Mouse (Mus musculus) hindbrain, embryonic 12.5 days (tissue): ENCODE data around the gene Spata20. TPM values are rescaled to one million over a fixed set of nuclear protein-coding genes. Genes with fewer than 3 reads are reported as not detected.

Experiments
- ATAC-seq: fragments of 200-750 bp; cut with Nextera tagmentation; 2 replicates; pipeline ENCODE4 v1.8.0; 2017; ENCODE audit warnings: moderate TSS enrichment; ENCODE audit not compliant: low FRiP score
- H3K27ac ChIP-seq: fragments of 300-500 bp; sonication (generic); 2 replicates; pipeline ENCODE4 v1.5.1; 2016; ENCODE audit warnings: mild to moderate bottlenecking
- H3K27me3 ChIP-seq: fragments of 300-500 bp; sonication (generic); 2 replicates; pipeline ENCODE4 v1.6.1; 2016; ENCODE audit warnings: mild to moderate bottlenecking
- H3K36me3 ChIP-seq: fragments of 300-500 bp; sonication (generic); 2 replicates; pipeline ENCODE4 v1.6.1; 2016; ENCODE audit warnings: mild to moderate bottlenecking
- H3K4me1 ChIP-seq: fragments of 300-500 bp; sonication (generic); 2 replicates; pipeline ENCODE4 v1.6.1; 2016
- H3K4me2 ChIP-seq: fragments of 300-500 bp; sonication (generic); replicated peaks from 2 replicates; pipeline ENCODE4 v1.6.1; 2016; ENCODE audit warnings: mild to moderate bottlenecking
- H3K4me3 ChIP-seq: fragments of 300-500 bp; sonication (generic); 2 replicates; pipeline ENCODE4 v1.5.1; 2016; ENCODE audit warnings: mild to moderate bottlenecking
- H3K9ac ChIP-seq: fragments of 300-500 bp; sonication (generic); 2 replicates; pipeline ENCODE4 v1.6.1; 2016; ENCODE audit warnings: mild to moderate bottlenecking, moderate library complexity
- H3K9me3 ChIP-seq: fragments of 300-500 bp; sonication (generic); replicated peaks from 2 replicates; pipeline ENCODE4 v1.6.1; 2016; ENCODE audit warnings: mild to moderate bottlenecking
- WGBS: fragments of 180-500 bp; shearing (Covaris S2); methylation state at CpG from one replicate; pipeline ENCODE4 v1.1.7; 2016; 5-methylcytosine and 5-hydroxymethylcytosine counted together
- polyA plus RNA-seq: library from polyadenylated mRNA; unstranded; fragments of >200 nt; fragmentation: Nextera tagmentation; extraction: Ambion mirVana; gene quantifications from 2 replicates; pipeline ENCODE4 v1.2.1, GENCODE M21; 2016

Spata20 gene
- polyA plus RNA-seq, 1 experiment from 2014 or later, result 0.08 TPM

DNA sequence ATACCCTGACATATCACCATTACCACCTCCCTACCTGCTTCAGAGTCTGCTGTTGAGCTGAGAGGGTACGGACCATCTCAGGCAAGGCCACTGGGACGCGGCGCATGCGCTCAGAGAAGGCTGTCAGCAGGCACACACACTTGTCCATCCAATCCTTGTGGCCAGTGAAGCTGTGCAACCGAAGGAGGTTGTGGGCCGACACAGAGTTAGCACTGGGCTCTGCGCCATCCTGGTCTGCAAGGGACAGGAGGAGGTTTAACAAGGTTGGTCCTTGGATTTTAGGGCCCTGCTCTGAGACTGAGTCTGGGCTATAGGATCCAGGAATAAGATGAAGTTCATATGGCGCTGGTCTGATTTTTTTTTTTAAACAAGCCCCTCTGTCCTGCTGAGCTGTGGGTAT lies 5.6 kb downstream of the Spata20 start:
- 84% methylated on average over 9 of the region's 9 CpGs for WGBS
- Histone ChIP-seq H3K4me2 (no peak overlapping the region), H3K27me3 (peaks cover 35% of the 10 kb centered on the region), H3K4me1 (peaks cover 8% of the 10 kb centered on the region), H3K4me3 (no peak overlapping the region), H3K9ac (no peak overlapping the region), H3K36me3 (no peaks in the 10 kb centered on the region), H3K27ac (no peak overlapping the region), H3K9me3 (no peaks in the 10 kb centered on the region)
- no peak for ATAC-seq

DNA sequence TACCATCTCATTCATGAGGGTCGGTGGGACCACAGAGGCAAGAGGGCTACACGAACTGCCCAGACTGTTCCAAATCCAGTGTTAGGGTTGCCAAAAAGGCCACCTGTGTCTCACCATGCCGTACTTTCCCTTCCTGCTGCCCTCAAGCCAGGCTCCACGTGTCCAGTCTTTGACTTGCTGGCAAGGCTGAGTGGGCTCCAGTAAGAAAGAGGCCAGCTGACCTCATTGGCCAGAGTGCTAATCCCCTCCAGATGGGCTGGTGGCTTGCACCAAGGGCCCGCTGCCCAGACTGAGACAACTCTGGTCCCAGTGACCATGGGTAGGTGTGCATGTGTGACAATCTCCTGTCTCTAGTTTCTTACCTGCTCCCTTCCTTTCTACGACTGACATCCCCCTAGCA lies 8.3 kb downstream of the Spata20 start:
- H3K9ac ChIP-seq, result no peak overlapping the region

DNA sequence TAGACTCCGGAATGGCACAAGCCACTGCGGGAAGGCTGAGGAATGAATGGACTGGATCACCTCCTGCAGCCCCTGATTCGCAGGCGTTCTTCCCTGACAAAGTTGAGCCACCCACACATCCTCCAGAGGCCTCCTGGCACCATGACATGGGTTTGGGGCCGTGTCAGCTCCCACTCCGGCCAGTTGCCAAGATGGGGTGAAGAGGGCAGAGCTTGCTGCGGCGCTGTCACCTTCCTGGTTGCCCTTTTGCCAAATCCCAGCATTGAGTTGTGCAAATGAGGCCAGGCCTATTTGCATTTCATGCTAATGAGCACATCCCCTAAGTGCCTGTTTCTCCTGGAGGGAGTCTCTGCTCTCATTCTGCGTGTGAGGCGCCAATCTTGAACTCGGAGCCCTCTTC lies 10.3 kb downstream of the Spata20 start:
- no peak for ATAC-seq
- no peak overlapping the region for H3K4me3 ChIP-seq
- no peak overlapping the region for H3K9ac ChIP-seq
- H3K9me3 ChIP-seq, result no peaks in the 10 kb centered on the region
- H3K36me3 ChIP-seq, result no peaks in the 10 kb centered on the region
- H3K27me3 ChIP-seq, result peaks cover 52% of the 10 kb centered on the region
- no peak overlapping the region for H3K27ac ChIP-seq
- 12% methylated on average over 11 of the region's 11 CpGs for WGBS
- H3K4me1 ChIP-seq, result peaks cover 47% of the 10 kb centered on the region
- H3K4me2 ChIP-seq, result 0 out of 2 replicates have a peak overlapping the region, but pooled peaks have one; percentile 3

More for the DNA sequence above, 8.3 kb downstream of the Spata20 start:
- Histone ChIP-seq H3K4me2 (no peak overlapping the region), H3K4me1 (peaks cover 28% of the 10 kb centered on the region), H3K9me3 (no peaks in the 10 kb centered on the region), H3K36me3 (no peaks in the 10 kb centered on the region), H3K27me3 (peaks cover 46% of the 10 kb centered on the region), H3K27ac (no peak overlapping the region), H3K4me3 (no peak overlapping the region)
- 78% methylated on average over 6 of the region's 6 CpGs for WGBS
- no peak for ATAC-seq

DNA sequence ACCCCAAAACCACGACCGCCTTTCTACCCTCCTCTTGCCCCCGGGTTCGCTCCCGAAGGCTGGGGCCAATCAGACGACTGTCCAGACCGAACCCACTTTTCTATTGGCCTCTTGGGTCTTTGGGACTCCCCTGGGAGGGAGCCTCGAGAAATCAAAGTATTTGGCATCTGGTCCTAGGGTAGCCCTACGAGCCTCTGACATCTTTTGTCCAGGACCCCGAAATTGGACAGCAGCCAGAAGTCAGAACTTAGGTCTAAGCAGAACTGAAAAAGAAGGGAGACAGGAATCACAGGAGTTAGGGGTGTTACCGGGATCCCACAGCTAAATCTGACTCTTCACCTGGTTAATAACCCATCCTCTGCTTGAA lies 11.5 kb downstream of the Spata20 start:
- H3K4me1 ChIP-seq, result peaks cover 59% of the 10 kb centered on the region
- H3K4me2 ChIP-seq, result peak overlapping the region; percentile 97
- no peak overlapping the region for H3K27ac ChIP-seq
- peak overlapping the region; percentile 88 for H3K4me3 ChIP-seq
- WGBS, result 1% methylated on average over 11 of the region's 11 CpGs
- peaks cover 49% of the 10 kb centered on the region for H3K27me3 ChIP-seq
- ATAC-seq, result no peak
- H3K9me3 ChIP-seq, result no peaks in the 10 kb centered on the region
- no peaks in the 10 kb centered on the region for H3K36me3 ChIP-seq
- H3K9ac ChIP-seq, result no peak overlapping the region

DNA sequence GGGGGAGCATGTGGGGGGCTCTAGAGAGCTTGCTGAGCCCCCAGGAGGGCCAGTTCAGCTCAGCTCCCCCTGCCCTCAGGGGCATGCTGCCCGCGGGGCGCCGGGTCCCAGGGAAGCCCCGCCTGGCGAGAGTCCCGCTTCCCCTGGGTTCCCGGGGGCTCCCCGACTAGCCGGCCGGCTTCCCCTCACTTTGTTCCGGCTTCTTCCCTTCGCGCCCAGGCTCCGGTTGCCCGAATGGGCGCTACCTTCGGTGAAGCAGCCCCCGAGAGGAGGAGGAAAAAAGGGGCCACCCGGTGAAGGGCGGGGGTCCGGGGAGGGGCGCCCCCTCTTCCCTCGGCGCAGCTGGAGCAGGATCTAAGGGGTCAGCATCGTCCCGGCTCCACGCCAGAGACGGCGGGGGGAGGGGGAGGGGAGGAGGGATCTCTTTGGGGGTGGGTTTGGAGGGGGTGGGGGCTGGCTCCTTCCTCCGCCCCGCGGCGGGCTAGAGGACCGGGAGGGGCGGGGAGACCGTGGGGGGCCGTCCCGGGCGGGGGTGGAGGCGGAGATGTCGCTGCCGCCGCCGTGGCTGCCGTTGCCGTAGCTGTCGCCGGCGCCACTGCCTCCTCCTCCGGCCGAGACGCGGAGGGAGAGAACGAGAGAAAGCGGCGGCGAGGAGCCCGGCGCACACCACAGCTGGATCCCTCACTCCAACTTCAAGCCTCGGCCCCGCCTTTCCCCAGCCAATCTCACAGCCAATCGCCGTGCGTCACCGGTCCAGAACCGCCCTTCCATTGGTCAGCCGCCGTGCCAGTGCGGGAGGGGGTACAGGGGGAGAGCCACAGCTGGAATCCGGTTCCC lies 12.1 kb downstream of the Spata20 start, which contains the start of gene Cacna1g:
Gene Cacna1g, minus strand, starts transcription at position 492 of the 837 bp plus-strand sequence.
- ATAC-seq, result peak; percentile 76
- Histone ChIP-seq H3K9me3 (no peaks in the 10 kb centered on the region), H3K9ac (peak within 1 kb of the TSS; percentile 95), H3K4me1 (peaks cover 65% of the 10 kb centered on the region), H3K4me2 (peak within 1 kb of the TSS; percentile 97), H3K27me3 (peaks cover 48% of the 10 kb centered on the region), H3K36me3 (no peaks in the 10 kb centered on the region), H3K27ac (peak within 1 kb of the TSS; percentile 80), H3K4me3 (peak within 1 kb of the TSS; percentile 88)
- under 1% methylated on average over 35 of the region's 71 CpGs for WGBS

DNA sequence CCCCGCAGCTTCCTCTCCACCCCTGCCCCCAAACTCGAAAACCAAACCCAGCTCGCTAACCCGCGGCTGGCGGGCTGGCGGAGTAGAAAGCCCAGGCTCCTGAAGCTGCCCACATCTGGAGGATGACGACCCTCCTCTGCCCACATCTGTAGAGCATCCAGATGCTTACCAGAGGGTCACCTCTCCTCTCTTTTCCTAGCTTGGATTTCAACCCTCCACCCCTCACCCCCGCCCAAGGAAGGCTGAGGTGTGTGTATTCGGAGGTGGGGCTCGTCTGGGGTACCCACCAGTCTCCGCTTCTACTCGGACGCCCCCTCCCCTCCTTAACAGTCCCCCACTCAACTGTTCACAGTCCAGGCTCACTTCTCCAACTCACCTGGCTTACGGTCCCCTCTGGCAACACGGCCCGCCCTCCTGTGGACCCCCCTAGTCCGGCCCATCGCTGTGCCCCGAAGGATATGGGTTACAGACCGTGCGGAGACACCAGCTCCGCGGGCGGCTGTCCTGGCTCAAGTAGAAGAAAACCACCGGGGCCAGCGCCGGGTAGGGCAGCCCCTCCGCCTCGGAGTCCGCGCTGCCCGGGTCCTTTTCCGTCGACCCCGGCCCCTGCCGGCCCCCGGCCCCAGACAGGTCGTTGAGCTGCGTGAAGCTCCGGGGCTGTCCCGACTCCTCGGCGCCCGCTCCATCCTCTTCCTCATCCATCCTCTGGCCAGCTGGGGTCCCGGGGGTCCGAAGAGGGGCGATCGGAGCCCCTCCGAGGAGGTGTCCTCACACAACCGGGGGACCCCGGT lies 12.9 kb downstream of the Spata20 start:
- H3K4me3 ChIP-seq, result peak overlapping the region; percentile 88
- H3K27ac ChIP-seq, result peak overlapping the region; percentile 80
- peaks cover 73% of the 10 kb centered on the region for H3K4me1 ChIP-seq
- peak overlapping the region; percentile 95 for H3K9ac ChIP-seq
- peak overlapping the region; percentile 97 for H3K4me2 ChIP-seq
- H3K36me3 ChIP-seq, result no peaks in the 10 kb centered on the region
- under 1% methylated on average over 52 of the region's 52 CpGs for WGBS
- H3K9me3 ChIP-seq, result no peaks in the 10 kb centered on the region
- H3K27me3 ChIP-seq, result peaks cover 43% of the 10 kb centered on the region
- 0 out of 2 replicates have a peak, but pooled peaks have one; percentile 0 for ATAC-seq

DNA sequence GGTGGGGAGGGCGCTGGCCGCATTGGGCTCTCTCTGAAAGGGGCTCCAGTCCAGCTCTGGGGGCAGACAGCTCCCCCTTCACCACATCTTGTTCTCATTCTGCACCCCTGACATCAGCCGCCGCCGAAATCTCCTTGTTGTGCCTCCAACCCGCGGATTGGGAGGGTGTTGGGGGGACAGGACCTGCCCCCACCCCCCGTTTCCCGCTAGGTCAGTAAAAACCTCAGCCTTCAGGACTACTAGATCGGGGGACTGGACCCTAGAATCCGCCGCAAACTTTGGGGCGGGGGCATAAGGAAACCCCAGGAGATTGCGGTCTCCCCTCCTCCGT lies 13.4 kb downstream of the Spata20 start:
- Histone ChIP-seq H3K4me2 (peak overlapping the region; percentile 97), H3K4me1 (peaks cover 77% of the 10 kb centered on the region), H3K36me3 (no peaks in the 10 kb centered on the region), H3K9ac (peak overlapping the region; percentile 95), H3K27ac (peak overlapping the region; percentile 80), H3K4me3 (peak overlapping the region; percentile 88), H3K9me3 (no peaks in the 10 kb centered on the region), H3K27me3 (peaks cover 40% of the 10 kb centered on the region)
- 2% methylated on average over 15 of the region's 15 CpGs for WGBS
- ATAC-seq, result no peak

DNA sequence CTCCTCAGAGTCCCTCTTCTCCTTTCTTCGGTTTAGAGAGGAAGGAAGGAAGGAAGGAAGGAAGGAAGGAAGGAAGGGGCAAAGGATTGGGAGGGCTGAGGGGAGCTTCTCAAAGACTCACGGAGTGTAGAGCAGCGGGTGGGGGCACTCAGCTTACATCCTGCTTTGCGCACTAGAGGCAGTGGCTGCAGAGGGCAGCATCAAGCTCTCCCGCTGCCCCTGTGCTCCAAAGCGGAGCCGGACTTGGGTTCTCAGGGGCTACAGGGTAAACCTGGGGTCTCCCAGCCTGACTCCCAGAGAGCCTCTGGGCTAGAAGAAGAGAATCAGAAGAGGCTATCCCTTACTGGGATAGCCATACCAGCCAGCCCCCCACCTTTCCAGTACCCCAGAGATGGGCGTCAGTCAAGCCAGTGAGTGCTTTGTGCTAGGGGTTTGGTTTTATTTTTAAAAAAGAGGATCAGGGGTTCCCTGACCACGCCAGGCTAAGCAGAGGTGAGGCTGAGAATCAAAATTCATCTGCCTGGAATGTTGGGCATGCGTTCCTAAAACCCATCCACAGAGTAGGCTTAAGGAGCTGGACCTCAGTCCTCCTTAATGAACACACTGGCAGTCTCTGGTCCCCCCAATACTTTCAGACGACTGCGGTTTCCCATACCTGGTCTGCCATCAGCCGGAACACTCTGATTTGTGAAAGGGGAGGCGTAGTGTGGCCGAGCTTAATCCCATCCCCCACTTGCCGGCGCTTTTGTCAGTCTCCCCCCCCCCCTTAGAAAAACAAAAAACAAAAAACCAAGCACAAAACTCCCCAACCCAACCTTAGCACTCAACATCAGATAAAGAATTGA lies 14.0 kb downstream of the Spata20 start:
- H3K4me2 ChIP-seq, result peak overlapping the region; percentile 97
- H3K9ac ChIP-seq, result peak overlapping the region; percentile 95
- peak overlapping the region; percentile 80 for H3K27ac ChIP-seq
- ATAC-seq, result no peak
- WGBS, result 2% methylated on average over 17 of the region's 17 CpGs
- peaks cover 36% of the 10 kb centered on the region for H3K27me3 ChIP-seq
- no peaks in the 10 kb centered on the region for H3K9me3 ChIP-seq
- H3K36me3 ChIP-seq, result no peaks in the 10 kb centered on the region
- H3K4me3 ChIP-seq, result peak overlapping the region; percentile 88
- H3K4me1 ChIP-seq, result peaks cover 78% of the 10 kb centered on the region

DNA sequence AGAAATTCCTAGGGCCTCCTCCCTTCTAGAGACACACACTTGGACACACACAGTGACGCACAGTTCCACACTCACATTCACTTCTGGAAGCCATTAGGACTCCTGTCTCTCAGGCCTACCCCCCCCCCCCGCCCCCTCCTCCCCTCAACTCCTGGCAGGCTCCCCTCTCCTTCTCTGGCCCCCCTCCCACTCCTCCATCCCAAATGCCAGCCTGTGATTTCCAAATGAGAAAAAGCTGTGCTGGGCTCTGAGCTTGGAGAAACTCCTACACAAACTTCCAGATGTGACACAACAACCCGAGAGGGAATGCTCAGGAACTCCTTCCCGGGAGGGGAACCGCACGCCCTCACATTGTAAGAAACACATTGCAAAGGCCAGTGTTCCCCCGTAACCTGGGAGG lies 15.6 kb downstream of the Spata20 start:
- peaks cover 24% of the 10 kb centered on the region for H3K27me3 ChIP-seq
- H3K36me3 ChIP-seq, result no peaks in the 10 kb centered on the region
- WGBS, result 24% methylated on average over 6 of the region's 7 CpGs
- no peaks in the 10 kb centered on the region for H3K9me3 ChIP-seq
- no peak for ATAC-seq
- peak overlapping the region; percentile 88 for H3K4me3 ChIP-seq
- H3K27ac ChIP-seq, result peak overlapping the region; percentile 93
- H3K4me1 ChIP-seq, result peaks cover 76% of the 10 kb centered on the region
- H3K4me2 ChIP-seq, result peak overlapping the region; percentile 97
- H3K9ac ChIP-seq, result no peak overlapping the region

DNA sequence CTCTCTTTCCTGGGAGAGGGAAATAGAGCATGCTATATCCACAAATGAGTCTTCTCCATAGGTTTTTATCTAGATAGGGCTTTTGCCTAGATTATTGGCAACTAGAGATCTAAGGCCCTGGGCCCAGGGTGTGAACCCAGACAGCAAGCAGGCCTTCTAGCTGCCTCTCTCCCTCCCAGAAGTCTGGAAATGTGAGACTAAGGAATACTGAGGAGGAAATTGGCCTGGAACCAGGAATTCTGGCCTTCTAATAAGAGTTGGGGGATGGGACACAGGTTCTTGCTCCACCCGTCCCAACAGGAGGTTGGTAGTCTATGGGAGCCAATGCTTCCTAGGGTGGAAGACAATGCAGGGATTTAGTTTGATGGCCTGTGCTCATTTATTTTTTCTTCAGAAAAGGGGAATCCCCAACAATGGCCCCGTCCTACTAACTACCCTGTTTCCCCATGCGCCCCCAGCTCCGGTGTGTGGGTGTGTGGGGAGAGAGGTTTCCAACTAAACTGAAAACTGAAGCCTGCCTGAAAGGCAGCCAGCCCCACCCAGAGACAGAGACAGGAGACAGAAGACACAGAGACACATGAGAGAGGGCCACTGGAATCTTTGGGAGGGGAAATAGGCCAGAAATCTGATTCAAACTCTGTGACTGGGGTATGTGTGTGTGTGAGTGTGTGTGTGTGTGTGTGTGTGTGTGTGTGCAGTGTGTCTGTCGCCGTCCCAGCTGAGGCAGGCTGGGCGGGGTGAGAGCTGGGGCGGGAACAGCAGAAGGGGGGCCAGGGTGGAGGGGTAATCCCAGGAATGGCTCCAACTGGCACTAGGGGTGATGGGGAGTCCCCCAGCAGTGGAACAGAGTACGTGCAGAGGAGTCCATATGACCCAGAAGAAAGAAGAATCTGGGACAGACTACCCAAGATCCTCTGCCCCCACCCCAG lies 16.6 kb downstream of the Spata20 start:
- Histone ChIP-seq H3K9me3 (no peaks in the 10 kb centered on the region), H3K9ac (peak overlapping the region; percentile 41), H3K4me3 (0 out of 2 replicates have a peak overlapping the region, but pooled peaks have one; percentile 2), H3K36me3 (no peaks in the 10 kb centered on the region), H3K4me2 (peak overlapping the region; percentile 97), H3K27me3 (peaks cover 14% of the 10 kb centered on the region), H3K4me1 (peaks cover 76% of the 10 kb centered on the region), H3K27ac (peak overlapping the region; percentile 93)
- 15% methylated on average over 9 of the region's 9 CpGs for WGBS
- peak; percentile 3; the same call in 1 of the 2 replicates for ATAC-seq

DNA sequence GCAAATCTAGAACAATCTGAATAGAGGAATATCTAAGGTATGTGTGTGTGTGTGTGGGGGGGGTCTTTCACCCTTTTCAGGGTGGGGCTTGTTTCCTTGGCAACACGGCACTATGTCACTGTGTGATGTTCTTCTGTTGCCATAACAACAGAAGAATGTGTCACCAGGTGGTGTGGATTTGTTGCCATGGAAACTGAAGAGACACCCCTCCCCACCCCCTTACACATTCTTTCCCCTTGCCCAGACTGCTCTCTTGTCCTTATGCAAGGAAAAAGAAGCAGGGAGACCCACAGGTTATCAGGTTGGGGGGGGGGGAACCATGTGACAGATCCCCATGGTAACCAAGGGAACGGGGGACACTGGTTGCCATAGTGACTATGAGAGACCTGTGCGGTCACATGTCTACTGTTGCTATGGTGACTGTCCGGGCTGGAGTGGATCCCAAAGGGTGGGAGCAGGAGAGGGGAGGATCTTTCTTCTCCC lies 17.4 kb downstream of the Spata20 start:
- Histone ChIP-seq H3K9me3 (no peaks in the 10 kb centered on the region), H3K4me1 (peaks cover 76% of the 10 kb centered on the region), H3K36me3 (no peaks in the 10 kb centered on the region), H3K4me3 (no peak overlapping the region), H3K9ac (no peak overlapping the region), H3K4me2 (peak overlapping the region; percentile 97), H3K27ac (peak overlapping the region; percentile 93), H3K27me3 (peaks cover 13% of the 10 kb centered on the region)
- 16% methylated on average over 4 of the region's 4 CpGs for WGBS
- ATAC-seq, result peak; percentile 87
